Mouse (Mus musculus): ENCODE measurements around the gene Aoc3.
"Not testable (repeated sequence)": the region's sequence is repeated elsewhere in the genome, so short reads cannot be mapped to it uniquely, and the experiment has no call there.

Gene Aoc3

GRCm38 (mm10) chr11:101378196-101378595 lies 47.8 kb downstream of the Aoc3 start:
- not testable (repeated sequence) for DNase-seq

DNA sequence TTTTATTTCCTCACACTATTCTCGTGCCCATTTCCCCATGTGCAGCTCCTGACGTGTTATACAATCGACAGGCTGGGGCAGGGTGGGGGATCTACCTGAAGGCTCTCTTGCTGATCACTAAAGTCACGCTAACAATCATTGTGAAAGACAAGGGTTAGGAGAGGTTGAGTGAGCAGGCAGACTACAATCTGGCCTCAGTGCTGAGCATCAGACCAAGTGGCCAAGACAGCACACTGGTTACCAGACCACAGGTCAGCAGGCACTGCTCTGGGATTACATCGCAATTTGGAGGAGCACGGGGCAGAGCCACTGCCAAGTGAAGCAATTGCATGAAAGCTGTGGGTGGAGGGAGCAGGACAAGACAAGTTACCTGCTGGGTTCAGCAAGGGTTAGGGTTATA lies 48.5 kb downstream of the Aoc3 start:
- DNase-seq = no peak

GRCm38 (mm10) chr11:101381817-101382216 lies 51.4 kb downstream of the Aoc3 start:
- DNase-seq = no peak

Data from layer of hippocampus, adult 9-11 months (tissue).